Mouse (Mus musculus) c-Kit-negative CD71-positive TER-119-positive erythroid progenitor cells, embryonic 14.5 days (primary cell): ENCODE data around the gene Dync1li1.
A peak's percentile ranks its signal among the peaks of the same experiment; 100 is the strongest.

Experiments used
- DNase-seq: peaks from one replicate; pipeline ENCODE4 v3.0.0-alpha.2; 2013; ENCODE audit warnings: low read depth, low spot score

Dync1li1 gene

GRCm38 (mm10) chr9:114729911-114730805 is 41.6 kb downstream of the Dync1li1 start:
- no peak for DNase-seq

- peak; percentile 96 for DNase-seq
These were observed 42.6 kb downstream of the Dync1li1 start, which contains the start of gene Cmtm6 for GRCm38 (mm10) chr9:114731011-114731755. TSS of gene Cmtm6 (plus strand) at chr9:114731116.

- DNase-seq: peak; percentile 22
These were observed 43.5 kb downstream of the Dync1li1 start for GRCm38 (mm10) chr9:114731871-114732682.

- DNase-seq: no peak
These were observed 44.6 kb downstream of the Dync1li1 start for GRCm38 (mm10) chr9:114733238-114733637.

GRCm38 (mm10) chr9:114736442-114736841 is 47.9 kb downstream of the Dync1li1 start:
- no peak for DNase-seq

- no peak for DNase-seq
These were observed 51.7 kb downstream of the Dync1li1 start for GRCm38 (mm10) chr9:114740336-114740735.

- DNase-seq: no peak
These were observed 54.1 kb downstream of the Dync1li1 start for GRCm38 (mm10) chr9:114742731-114743130.

- no peak for DNase-seq
These were observed 56.6 kb downstream of the Dync1li1 start for GRCm38 (mm10) chr9:114745163-114745562.

GRCm38 (mm10) chr9:114745654-114746053 is 57.1 kb downstream of the Dync1li1 start:
- no peak for DNase-seq

- DNase-seq: no peak
These were observed 58.4 kb downstream of the Dync1li1 start for GRCm38 (mm10) chr9:114747012-114747411.

- no peak for DNase-seq
These were observed 58.9 kb downstream of the Dync1li1 start for GRCm38 (mm10) chr9:114747466-114747865.

- DNase-seq: no peak
These were observed 63.0 kb downstream of the Dync1li1 start for GRCm38 (mm10) chr9:114751582-114751981.

- DNase-seq: no peak
These were observed 63.7 kb downstream of the Dync1li1 start for GRCm38 (mm10) chr9:114752311-114752710.

- DNase-seq: peak; percentile 65
These were observed 64.4 kb downstream of the Dync1li1 start for GRCm38 (mm10) chr9:114752863-114753484.

GRCm38 (mm10) chr9:114758272-114758671 is 69.7 kb downstream of the Dync1li1 start:
- no peak for DNase-seq

GRCm38 (mm10) chr9:114758801-114759200 is 70.2 kb downstream of the Dync1li1 start:
- no peak for DNase-seq

GRCm38 (mm10) chr9:114759886-114760285 is 71.3 kb downstream of the Dync1li1 start:
- no peak for DNase-seq

- DNase-seq: no peak
These were observed 71.8 kb downstream of the Dync1li1 start for GRCm38 (mm10) chr9:114760353-114760752.

GRCm38 (mm10) chr9:114761848-114762247 is 73.3 kb downstream of the Dync1li1 start:
- DNase-seq: no peak

- DNase-seq: no peak
These were observed 74.8 kb downstream of the Dync1li1 start for GRCm38 (mm10) chr9:114763341-114763740.

- DNase-seq: no peak
These were observed 78.4 kb downstream of the Dync1li1 start for GRCm38 (mm10) chr9:114767030-114767429.
